Mouse (Mus musculus): Measurements from ENCODE around the gene Fbxo3. TPM values are rescaled to one million over a fixed set of nuclear protein-coding genes. Genes with fewer than 3 reads are reported as not detected.

Gene Fbxo3
- total RNA-seq (2023): 10 to 100 TPM; 34.6 to 35.7 TPM

DNA sequence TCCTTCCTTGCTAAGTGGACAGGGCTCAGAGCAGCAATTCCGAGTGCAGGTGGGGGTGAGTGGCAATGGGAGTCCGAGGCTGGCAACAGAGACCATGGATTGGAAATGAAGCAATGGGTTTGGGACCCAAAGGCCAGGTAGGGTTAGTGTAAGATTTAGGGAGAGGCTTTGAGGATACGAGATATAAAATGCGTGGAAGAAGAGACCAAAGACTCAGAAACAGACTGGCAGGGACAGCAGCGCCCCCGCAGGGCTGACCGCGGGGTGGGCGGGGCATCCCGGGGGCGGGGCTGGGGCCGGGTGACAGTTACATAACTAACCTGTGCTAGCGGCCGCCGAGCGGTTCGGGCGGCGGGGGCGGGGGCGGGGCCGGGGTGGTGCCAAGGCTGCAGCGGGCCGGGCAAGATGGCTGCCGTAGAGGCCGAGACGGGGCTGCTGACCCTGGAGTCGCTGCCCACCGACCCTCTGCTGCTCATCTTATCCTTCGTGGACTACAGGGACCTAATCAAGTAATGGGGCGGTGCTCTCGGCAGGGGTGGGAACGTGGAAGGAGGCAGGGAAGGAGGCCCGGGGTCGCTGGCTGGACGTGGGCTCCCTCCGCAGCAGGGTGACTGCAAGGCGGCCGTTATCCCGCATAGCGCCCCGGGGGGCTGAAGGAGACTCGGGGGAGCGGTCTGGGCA lies at the start of gene Fbxo3:
Gene Fbxo3, plus strand, starts transcription at position 264 of the 681 bp plus-strand sequence.

DNA sequence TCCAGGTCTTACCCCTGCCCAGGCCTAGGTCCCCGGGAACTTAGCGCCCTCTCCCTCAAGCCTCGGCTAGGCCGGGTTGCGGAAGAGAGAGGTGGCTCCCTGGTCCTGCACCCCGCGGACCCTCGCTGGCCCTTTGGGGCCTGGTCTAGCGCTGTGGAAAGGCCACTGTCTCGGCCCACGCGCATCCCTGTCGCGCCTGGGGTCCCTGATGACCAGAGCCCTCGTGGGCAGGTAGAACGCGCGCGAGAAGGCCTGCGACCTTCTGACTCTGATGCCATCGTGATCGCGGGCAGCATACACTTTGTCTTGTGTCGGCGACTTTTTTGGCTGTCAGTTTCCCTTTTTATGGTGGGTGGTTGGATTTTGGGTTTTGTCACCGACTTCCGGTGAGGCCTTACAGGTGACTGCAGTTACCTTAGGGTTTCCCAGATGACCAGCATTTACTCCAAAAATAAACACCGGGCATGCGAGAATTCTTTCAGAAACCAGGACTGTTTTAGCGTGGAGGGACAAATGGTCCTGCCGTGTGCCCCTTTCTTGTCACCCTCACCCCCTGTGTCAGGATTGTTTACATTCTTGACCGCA lies 710 bp downstream of the Fbxo3 start, which contains the start of gene 4931422A03Rik:
Gene 4931422A03Rik, minus strand, starts transcription at position 223 of the 585 bp plus-strand sequence.

DNA sequence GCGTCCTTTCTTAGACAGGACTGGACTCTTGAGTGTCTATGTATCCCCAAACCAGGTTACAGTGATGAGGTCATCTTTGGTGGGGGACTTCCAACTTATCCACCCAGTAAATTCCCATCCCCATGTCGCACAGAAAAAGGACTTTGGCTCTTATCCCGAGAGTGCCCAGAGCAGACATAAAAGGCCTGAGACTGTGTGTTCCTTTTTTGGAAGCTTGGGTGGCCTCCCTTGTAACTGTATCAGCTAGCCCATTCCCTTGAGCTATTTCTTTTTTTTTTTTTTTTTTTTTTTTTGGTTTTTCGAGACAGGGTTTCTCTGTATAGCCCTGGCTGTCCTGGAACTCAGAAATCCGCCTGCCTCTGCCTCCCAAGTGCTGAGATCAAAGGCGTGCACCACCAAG lies 38.0 kb downstream of the Fbxo3 start, which contains the start of gene Gm10912:
Gene Gm10912, plus strand, starts transcription at position 301 of the 400 bp plus-strand sequence.

DNA sequence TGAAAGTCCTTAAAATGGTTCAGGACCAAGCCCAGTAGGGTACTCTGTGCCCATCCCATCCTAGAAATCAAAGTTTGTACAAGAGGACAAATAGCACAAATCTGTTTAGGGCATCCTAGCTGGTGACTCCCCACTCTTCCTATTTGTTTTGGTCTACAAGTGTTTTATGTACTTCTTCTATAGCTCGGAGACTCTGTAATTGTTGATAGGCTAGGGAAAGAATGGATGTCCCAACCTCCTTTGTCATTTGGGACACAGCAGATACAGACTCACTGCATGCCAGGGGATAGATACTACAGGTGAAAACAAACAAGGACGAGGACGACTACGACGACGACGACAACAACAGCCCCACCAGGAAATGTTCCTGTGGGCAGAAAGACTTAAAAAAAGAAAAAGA lies 40.9 kb downstream of the Fbxo3 start, which contains the start of gene Gm10799:
Gene Gm10799, minus strand, starts transcription at position 101 of the 400 bp plus-strand sequence.

DNA sequence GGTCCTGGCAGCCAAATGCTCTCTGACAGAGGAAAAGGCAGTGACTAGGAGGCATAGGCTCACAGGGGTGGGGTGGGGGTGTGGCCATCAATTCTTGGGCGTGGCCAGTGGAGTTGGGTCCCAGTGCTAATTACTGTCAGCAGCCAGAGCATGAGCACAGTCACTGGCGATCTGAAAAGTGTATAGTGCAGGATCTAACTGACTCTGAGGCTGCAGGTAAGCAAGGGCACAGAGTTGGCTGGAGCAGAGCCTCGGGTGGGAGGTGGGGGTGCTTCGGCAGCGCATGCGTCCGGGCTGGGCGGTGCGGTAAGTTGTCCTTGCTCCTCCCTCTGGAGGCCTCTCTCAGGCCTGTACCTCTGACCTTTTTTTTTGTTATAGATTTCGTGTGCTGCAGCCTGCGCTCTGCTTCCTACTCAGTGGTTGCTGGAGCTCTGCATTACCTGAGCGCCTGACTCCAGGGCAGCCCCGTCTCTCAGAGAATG lies 42.2 kb downstream of the Fbxo3 start, which contains the start of gene Cd59b:
Gene Cd59b, plus strand, starts transcription at position 146 of the 482 bp plus-strand sequence.

DNA sequence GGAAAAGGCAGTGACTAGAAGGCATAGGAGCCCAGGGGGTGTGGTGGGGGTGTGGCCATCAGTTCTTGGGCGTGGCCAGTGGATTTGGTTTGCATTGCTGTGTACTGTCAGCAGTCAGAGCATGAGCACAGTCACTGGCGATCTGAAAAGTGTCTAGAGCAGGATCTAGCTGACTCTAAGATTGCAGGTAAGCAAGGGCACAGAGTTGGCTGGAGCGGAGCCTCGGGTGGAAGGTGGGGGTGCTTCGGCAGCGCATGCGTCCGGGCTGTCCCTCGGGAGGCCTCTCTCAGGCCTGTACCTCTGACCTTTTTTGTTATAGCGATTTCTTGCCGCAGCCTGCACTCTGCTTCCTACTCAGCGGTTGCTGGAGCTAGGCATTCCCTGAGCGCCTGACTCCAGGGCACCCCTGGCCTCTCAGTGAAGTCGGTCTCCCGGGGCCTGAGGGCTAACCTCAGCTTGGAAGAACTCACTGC lies 68.3 kb downstream of the Fbxo3 start, which contains the start of gene Cd59a:
Gene Cd59a, plus strand, starts transcription at position 61 of the 473 bp plus-strand sequence.

Other genes starting within 250 kb of the Fbxo3 start
- gene Caprin1, start 230.1 kb upstream of the Fbxo3 start, total RNA-seq (2023): 100 to 1,000 TPM; 174 to 181 TPM
- 10 to 100 TPM; 89.4 to 90.2 TPM for gene Lmo2, start 69.7 kb upstream of the Fbxo3 start, total RNA-seq (2023)
- gene 4931422A03Rik, start 640 bp downstream of the Fbxo3 start, total RNA-seq (2023): not detected
- gene Gm10912, start 38.1 kb downstream of the Fbxo3 start, total RNA-seq (2023): not detected
- not detected for gene Gm10799, start 40.8 kb downstream of the Fbxo3 start, total RNA-seq (2023)
- gene Cd59b, start 42.1 kb downstream of the Fbxo3 start, total RNA-seq (2023): 1 to 10 TPM in 1 of 2 experiments, not detected in 1; 1.9 TPM
- 1 to 10 TPM in 1 of 2 experiments, under 1 TPM in 1; 0.71 to 1.4 TPM for gene Cd59a, start 68.1 kb downstream of the Fbxo3 start, total RNA-seq (2023)
- not detected for gene A930018P22Rik, start 95.0 kb downstream of the Fbxo3 start, total RNA-seq (2023)